Mouse (Mus musculus) adrenal gland (tissue): ENCODE data around the gene Oxct2a.
"Not testable (repeated sequence)": the region's sequence is repeated elsewhere in the genome, so short reads cannot be mapped to it uniquely, and the experiment has no call there.

Source experiments
- intact Hi-C: fragments of 180-260 bp; cut with DNase I; formaldehyde crosslinking; loops from one replicate; pipeline ENCODE4 v1.15.1; 2025
- long read RNA-seq, 2 experiments: library from polyadenylated mRNA; unstranded; transcript quantifications; one replicate each; pipeline ENCODE4 v2.0.0; 2020; ENCODE audit warnings: borderline replicate concordance in 1 of 2; ENCODE audit not compliant: insufficient replicate concordance in 1 of 2

Oxct2a gene
- long read RNA-seq, experiment 1, result 0 reads
- long read RNA-seq, experiment 2, result 0 reads

DNA sequence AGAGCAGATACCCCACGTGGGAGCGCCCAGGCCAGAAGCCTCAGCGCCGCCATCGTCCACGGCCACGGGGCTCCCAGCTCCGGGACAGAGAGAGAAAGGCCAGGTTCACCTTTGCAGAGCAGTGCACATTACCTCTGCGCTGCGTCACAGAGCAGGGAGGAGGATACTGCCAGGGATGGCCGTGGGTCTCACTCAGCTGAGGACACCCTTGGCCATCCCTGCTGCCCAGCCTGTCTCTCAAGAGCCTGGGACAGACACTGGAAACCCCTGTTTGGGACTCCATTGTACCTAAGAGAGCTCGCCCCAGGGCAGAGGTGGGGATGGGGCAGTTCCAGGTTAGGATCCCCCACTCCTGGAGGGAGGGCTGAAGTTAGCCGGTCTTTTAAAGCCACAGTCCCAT is at the start of gene Oxct2a:
TSS of gene Oxct2a (minus strand) at position 101 of the 400 bp plus-strand sequence.
- intact Hi-C loops, result no loop called here

DNA sequence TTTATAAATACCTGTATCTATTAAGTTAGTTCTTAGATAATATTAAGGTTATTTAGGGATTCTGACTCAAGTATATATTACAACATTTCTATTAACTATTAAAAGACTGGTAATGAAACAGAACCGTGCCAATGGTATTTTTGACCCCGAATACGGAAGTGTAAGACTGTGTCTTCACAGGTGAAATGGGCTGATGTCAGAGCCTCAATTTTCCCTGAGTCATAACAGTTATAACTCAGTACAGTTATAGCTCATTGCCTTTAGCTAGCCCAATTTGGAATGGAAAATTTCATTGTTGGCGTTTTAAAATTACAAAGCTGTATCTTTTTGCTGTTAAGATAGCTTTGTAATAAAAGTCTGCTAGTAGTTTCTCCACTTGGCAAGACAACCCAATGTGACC is 40.1 kb upstream of the Oxct2a start:
- intact Hi-C loops, result no loop called here

DNA sequence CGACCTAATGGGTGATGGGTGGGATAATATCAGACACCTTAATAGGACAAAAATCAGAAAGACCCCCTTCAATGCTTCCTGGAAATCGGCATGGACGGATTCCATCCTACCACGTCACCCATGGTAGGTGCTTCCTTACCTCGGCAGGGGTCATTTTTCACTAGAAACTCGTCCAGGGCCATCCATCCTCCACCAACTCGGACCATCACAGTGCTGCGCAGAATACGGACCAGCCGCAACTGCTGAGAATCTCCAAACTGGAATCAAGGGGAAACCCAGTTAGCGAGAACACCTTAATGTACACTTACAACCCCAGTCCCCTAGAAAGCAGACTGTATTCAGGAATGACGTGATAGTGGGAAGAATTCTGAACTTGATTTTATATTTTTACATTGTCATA is 37.3 kb upstream of the Oxct2a start:
- intact Hi-C loops, result no loop called here

DNA sequence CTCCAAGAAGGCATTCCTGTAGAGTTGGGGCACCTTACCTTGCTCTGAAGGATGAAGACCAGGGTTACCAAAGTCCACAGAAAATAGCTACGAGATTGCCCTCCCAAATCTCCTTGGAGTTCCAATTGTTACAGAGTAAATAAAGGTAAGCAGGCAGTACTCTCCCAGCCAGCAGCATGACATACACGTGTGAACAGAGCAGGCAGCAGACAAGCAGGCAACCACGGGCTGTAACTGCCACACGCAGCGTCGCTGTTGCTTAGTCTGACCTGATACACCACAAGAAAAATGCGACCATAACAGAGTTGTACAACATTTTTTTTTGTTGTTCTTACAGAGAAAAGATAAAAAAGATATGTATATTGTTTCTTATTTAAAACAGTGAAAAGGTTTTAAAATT is 35.2 kb upstream of the Oxct2a start:
- intact Hi-C loops, result no loop called here

DNA sequence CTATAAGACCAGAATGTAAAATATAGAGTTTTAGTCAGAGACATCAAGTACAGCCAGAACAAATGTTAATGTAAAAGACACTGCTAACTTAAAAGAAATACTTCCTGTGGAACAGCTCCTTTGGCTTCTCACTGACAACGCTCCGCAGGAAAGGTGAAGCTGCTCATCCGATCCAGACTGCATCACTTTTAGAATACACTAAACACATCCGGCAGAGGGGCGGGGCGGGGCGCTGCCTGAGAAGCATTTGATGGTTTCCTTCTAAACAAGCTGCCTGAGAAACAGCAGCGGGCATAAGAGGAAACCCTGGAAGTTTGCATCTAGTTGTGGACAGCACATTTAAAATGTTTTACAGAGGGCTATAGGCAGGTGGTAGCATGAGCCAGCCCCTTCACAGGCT is 32.5 kb upstream of the Oxct2a start:
- intact Hi-C loops, result no loop called here

DNA sequence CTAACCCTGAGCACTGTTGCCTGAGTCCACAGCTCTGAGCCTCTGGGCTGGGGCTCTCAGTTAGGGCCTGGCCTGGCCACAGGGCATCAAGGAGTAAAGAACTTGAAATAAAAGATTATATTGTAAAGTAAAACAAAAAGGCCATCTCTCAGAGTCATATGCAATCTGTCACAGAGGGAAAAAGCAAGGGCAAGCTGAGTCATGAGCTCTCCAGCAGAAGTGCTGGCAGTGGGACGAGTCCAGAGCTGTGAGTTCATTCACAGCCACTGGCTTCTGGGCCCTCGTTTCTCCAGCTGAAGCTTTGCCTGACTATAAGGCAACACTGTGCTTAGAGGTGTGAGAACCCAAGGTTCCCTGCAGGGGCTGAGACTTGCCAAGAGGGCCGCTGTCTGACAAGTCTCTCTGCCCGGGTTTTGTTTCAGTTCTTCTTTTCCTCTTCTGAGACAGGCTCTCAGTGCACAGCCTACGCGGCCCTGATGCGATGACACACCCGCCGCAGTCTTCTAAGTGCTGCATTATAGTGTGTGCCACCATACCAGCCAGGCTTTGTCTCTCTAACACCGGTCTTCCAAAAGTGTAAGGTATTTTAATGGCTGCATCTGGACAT is 29.9 kb upstream of the Oxct2a start:
- intact Hi-C loops, result no loop called here

DNA sequence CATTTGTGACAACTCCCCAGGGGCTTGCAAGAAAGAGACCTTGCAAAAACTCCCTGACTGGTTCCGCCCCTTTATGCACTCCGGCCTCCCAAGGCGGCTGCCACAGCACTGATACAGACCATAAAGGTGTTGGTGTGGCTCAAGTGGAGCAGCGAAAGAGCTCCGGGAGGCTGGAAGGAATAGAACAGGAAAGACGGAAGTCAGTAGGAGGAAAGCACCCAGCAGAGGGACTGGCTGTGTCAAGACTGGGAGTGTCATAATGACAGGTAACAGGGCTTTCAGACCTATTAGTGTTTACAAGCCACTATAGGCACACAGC is 20.0 kb upstream of the Oxct2a start:
- intact Hi-C loops, result no loop called here

DNA sequence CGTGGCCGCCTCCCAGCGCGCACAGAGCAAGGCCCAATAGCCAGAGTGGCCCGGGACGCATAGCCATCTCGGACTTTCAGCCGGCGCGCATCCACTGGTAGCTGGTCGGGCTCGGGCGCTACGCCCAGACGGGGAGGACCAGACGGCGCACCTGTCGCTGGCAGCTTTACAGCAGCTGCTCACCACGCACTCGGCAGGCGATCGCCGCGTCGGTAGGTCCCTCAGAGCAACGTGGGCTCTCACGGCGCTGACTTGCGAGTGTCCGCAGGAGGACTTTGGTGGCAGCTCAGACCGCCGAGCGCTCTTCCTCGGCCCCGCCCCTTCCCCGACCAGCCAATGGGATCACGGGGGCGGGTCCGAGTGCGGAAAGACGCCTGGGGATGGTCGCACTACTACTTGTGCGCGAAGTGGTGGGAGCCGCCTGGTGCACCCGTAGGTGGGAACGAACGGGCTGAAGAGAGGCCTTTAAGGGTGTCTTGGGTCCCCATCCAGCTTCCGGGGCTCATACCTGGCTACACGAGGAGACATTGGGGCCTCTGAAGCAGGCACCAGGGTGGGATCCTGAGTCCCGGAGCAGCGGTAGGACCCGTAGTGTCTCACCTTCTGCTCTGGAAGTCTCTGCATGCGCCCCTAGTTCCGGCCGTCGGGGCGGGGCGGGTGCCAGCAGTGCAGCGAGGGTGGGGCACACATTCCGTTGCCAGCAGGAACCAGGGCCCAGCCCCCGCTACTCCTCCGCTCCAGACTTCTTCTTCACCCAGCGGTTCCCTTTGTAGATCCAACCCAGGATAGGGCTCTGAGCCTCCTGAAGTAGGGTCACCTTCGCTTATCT is 19.4 kb upstream of the Oxct2a start, which contains the start of gene Bmp8a:
TSS of gene Bmp8a (minus strand) at position 611 of the 829 bp plus-strand sequence.
- intact Hi-C loops, result no loop called here

DNA sequence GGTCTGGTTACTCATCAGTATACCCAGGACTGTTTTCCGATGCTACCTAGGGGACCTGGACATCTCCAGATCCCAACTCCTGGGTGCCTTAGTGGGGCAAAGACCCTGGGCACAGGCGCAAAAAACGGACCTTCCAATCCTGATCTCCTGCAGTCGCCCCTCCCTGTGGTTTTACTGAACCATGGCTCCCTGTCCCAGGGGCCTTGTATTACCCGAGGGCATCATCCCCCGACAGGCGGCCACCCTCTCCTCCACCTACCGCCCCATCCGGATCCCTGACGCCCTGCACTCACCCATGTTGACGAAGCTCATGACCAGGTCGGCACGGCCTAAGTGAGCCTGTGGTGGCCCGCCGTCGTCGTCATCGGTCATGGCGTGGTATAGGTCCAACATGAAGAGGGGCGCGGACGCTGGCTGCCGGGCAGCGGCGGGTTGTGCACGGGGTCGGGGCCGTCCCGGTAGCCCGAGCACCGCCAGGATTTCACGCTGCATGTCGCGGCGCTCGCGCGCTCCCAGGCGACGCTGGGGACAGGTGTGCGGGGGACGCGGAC is 18.7 kb upstream of the Oxct2a start:
- intact Hi-C loops, result no loop called here

DNA sequence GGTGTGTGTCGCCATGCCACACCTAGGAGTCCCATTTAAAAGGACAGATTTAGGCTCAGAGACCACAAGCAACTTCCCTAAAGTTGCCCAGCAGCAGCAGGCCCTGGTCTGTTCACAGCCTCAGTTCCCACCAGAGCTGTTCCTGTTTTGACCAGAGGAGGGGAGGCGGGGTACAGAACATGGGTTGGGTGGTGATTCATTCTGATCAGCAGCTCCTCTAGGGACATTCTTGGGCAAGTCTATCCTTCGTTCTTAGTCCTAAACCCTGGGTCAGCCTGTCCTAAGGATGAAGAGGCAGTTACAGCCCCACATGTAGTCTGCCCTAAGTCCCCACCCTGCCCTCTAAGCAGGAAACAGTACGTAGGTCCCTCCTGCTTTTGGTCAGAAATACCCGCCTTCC is 16.8 kb upstream of the Oxct2a start:
- intact Hi-C loops, result no loop called here

DNA sequence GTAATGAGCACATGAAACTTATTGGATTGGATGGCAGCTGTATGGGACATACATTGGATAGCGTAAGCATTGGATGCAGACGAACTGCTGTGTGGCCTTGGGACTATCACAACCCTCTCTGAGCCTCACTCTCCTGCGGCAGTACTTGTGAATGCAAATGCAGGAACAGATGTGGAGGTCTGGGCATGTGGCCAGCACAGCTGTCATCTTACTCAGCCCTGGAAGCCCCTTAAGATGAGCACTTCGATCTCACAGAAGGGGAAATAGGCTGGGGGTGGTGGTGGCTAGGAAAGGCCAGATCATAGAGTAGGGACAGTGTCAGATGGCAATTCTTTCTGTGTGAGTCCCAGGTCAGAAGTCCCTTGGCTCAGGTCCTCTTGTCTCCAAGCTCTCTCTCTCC is 14.3 kb upstream of the Oxct2a start:
- intact Hi-C loops, result no loop called here

DNA sequence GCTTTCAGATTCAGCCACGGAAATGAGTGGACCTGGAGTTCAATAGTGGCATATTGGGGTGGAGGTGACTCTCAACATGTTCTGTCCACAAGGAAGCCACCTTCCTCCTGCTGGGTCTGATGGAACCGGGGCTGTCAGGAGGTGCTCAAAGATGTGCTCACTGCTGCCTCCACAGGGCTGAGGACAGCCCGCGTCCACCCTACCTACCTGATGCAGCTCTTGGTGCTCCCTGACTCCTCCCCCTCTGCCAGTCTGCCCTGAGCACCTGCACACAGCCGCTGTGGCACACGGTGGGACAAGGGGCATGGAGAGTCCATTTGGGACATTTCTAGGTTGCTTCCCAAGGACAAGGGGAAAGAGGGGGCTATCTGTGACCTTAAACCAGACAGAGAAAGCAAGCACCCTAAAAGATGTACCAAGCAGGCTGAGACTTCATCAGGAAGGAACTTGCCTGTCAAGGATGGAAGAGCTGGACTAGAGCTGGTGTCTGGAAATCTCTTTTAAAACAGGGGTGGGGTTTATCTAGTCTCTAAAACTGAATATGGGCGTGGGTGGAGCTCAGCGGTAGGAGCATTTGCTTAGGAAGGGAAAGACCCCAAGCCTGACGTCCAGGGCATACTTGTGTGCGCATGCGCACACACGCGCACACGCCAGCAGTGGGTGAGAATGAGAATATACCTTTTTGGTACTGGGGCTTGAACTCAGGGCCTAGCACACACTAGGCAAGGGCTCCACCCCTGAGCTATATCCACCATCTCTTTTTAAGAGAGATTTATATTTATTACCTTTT is 12.6 kb upstream of the Oxct2a start:
- intact Hi-C loops, result loop anchor here (2.0 kb wide), 1 partner anchor 25 kb away; no protein-coding TSS in a partner anchor

DNA sequence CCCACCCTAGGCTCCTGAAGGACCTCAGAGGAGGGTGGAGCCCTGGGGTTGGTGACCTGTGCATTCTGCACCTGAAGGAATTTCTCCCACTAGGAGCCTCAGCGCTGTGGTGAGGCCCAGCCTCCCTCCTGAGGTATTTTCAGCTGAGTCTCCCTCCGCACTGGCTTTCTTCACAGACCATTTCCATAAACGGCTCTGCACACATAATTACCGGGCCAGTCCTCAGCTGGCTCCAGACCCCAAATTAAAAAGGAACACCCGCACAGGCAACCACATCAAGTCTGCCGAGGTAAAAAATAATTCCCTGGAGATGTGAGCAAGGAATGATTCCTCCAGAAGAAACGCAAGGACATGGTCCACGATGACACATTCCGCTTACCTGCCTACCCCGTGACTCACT is 11.8 kb upstream of the Oxct2a start:
- intact Hi-C loops, result loop anchor here (2.0 kb wide), 1 partner anchor 24 kb away; no protein-coding TSS in a partner anchor

DNA sequence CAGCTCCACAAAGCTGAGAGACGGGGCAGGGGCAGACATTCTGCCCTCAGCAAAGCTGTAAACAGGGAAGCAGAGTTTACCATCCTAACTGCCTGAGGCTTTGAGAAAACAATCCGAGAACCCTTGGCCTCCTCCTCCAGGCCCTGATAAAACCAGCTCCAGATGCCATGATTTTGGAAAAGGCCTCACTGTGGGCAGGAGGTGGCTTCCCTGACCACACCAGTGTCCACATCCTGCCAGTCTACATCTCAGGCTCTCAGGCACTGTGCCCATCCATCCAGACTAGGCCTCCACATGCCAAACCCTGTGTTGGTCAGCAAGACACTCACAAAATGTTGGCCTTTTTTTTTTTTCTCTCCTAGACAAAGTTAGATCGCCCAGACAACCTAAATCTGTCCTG is 10.7 kb upstream of the Oxct2a start:
- intact Hi-C loops, result loop anchor here (2.0 kb wide), 1 partner anchor 23 kb away; no protein-coding TSS in a partner anchor

DNA sequence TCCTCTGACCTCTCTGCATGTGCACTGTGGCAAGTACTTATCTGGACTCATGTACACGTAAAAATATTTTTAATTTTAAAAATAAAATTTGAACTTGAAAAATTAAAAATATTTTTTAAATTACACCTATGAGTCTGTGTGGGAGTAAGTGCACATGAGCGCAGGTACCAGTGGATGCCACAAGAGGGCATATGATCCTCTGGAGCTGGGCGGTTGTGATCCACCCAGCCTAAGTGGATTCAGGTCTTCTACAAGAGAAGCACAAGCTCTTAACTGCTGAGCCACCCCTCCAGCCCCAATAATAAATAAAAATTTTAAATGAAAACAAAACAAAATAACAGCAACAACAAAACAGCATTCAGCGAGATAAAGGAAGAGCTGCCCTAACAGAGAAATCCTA is 9.7 kb upstream of the Oxct2a start:
- intact Hi-C loops, result no loop called here

DNA sequence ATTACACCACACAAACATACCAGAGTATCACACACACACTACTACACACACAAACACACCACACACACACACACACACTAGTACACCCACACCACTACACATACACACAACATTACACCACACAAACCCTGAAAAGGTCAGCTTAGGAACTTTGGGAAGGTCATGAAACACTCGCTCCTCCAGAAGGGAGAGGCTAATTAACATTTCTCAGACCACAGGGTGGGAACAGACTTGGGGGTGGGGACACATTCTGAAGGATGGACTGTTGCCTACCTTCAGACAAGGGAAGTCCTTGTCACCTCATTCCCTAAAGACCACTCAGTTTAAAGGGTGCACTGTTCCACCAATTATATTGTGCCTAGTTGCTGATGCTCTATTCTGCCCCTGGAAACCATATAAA is 8.5 kb upstream of the Oxct2a start:
- intact Hi-C loops, result not testable (repeated sequence)

DNA sequence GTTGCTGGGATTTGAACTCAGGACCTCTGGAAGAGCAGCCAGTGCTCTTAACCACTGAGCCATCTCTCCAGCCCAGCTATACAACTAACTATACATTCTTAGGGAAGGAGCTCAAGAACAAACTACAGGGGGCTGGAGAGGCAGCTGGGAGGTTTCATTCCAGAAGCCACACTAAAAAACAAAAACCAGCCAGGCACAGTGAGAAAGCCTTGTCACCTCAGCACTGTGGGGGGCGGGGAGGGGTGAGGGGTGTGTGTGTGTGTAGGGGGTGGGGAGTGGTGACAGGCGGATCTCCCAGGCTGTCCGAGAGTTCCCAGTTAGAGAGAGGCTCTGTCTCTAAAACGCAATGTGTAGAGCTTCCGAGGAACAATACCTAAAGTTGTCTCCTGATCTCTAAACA is 7.9 kb upstream of the Oxct2a start:
- intact Hi-C loops, result no loop called here

DNA sequence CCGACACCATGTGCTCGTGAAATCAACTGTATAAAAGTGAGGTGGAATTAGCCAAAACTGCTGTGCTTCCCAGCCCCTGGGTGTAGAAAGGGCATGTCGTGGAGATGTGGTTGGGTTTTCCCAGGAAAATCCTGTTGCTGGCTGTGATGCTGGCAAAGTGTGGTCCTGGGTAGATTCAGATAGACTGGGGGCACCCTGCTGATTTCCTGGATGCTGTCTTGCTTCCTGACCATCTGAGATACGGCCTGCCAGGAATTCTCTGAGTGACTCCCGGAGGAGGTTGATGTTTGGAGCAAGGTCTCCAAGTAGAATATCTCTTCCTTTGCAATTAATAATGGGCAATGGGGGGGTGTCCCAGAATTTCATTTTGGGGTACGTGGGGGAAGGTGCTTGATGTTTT is 5.5 kb upstream of the Oxct2a start:
- intact Hi-C loops, result no loop called here

DNA sequence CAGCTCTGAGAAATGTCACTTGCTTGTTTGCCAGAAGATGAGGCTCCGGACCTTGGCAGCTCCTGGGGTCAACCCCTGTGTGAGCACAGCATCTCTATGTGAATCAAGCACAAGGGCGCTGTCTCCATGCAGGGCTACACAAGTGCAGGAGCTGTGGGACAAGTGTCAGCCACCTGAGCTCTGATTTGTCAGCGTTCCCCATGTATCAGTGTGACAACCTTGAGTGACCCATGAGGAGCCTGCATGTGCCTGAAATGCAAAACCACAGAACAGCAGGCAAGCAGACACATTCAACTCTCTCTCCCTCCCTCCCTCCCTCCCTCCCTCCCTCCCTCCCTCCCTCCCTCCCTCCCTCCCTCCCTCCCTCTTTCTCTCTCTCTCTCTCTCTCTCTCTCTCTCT is 4.2 kb upstream of the Oxct2a start:
- intact Hi-C loops, result no loop called here

DNA sequence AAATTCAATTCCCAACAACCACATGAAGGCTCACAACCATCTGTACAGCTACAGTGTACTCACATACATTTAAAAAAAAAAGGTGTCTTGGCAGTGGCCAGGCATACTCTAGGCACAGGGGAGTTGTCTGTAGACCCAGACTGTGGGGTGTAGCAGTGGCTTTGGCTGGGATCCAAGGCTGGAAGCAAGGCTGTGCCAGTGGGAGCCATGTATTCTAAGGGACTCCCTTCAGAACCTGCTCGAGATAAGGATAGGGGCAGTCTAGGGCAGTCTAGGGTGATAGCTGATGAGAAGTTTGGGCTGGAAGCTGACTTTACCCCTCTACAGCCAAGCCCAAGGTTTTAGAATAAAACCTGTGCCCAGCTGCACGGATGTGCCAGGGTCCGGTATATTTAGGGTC is 2.7 kb upstream of the Oxct2a start:
- intact Hi-C loops, result no loop called here

DNA sequence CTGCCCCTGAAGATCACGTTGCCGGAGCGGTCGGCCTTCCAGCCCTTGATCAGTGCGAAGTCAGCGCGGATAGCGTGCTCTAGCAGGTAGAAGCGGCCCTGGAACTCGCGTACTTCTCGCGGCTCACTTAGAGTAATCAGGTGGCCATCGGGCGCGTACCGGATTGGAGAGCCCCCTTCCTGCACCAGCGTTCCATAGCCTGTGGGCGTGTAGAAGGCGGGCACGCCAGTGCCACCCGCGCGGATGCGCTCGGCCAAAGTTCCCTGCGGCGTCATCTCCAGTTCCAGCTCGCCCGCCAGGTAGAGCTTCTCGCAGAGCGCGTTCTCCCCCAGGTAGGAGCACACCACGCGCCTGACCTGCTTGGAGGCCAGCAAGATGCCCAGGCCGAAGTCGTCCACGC is 524 bp downstream of the Oxct2a start:
- intact Hi-C loops, result not testable (repeated sequence)

DNA sequence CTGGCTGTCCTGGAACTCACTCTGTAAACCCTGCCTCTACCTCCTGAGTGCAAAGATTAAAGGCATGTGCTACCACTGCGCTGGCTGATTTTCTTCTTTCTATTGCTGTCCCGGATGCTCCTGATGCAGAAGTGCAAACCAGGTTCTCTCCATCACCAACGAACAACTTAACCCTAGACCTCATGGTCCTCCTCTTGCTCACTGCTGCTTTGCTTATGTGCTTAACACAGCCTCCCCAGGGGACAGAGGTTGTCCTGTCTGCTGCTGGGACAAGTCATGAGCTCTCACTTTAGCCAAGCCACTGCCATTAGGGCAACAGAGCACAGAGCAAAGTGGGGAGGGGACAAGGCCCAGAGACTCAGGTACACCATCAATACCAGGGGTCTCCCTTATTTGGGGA is 8.9 kb downstream of the Oxct2a start:
- intact Hi-C loops, result no loop called here
